Mouse (Mus musculus): ENCODE measurements around the gene Lrig1. TPM values are rescaled to one million over a fixed set of nuclear protein-coding genes. Genes with fewer than 3 reads are reported as not detected.

Gene Lrig1
- total and polyA plus RNA-seq, 3 experiments, result 0.58 to 0.75 TPM; not detected in 1

DNA sequence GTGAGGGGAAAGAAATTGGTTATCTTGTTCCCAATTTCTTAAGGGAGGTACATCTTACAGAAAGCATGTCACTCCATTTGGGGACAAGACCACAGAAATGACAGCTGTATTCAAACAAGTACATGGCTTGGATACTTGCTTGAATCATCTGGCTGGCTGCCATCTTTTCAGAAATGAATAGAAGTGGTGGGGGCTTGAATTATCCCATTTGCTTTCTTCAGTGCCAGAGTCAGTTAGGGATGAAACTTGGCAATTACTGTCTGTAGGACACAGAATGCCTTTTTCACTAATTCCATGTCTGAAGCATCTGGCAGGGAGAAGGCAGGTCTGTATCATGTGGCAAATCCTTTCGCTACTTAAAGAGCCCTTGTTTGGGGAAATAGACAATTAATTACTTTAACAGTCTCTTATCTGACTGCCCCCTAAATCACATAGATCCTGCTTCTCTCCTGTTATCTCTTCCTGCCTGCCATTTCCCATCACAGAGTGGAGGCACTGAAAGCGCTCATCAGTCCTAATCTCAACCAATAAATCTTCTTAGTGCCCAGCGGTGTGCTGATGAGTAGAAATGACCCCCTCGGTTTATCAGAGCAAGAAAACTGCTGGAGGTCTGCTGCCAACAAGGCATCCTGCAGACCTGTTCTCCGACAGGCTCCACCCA, 44.0 kb downstream of the Lrig1 start:
- no peaks in the 10 kb centered on the region for H3K36me3 ChIP-seq (ENCODE audit: control insufficient read depth in 1 of 2, insufficient read depth in 2 of 2, low read length in 2 of 2)
- no peak overlapping the region for H3K27ac ChIP-seq (ENCODE audit: control insufficient read depth, low read depth, low read length)
- H3K9me3 ChIP-seq (replicated peaks; ENCODE audit: insufficient read depth, low read length), result no peaks in the 10 kb centered on the region
- TF ChIP-seq TAL1 (IDR thresholded peaks at IDR 0.05; ENCODE audit: low read length) (no peak), ELF1 (IDR thresholded peaks at IDR 0.05; ENCODE audit: low read depth, low read length) (no peak), USF1 (IDR thresholded peaks at IDR 0.05; ENCODE audit: low read depth, low read length) (no peak), CHD2 (IDR thresholded peaks at IDR 0.05; ENCODE audit: low read length) (no peak), MYC (IDR thresholded peaks at IDR 0.05; ENCODE audit: low read depth, low read length) (no peak), BHLHE40 (IDR thresholded peaks at IDR 0.05; ENCODE audit: borderline replicate concordance, low read depth, low read length) (peak; percentile 21; the same call in 1 of the 2 replicates), E2F4 (IDR thresholded peaks at IDR 0.05; ENCODE audit: borderline replicate concordance, low read depth, low read length) (no peak), NELFE (IDR thresholded peaks at IDR 0.05; ENCODE audit: low read depth, low read length) (no peak), ZMIZ1 (IDR thresholded peaks at IDR 0.05; ENCODE audit: low read depth, low read length) (no peak), RCOR1 (IDR thresholded peaks at IDR 0.05; ENCODE audit: low read depth, low read length) (peak; percentile 96), ZKSCAN1 (IDR thresholded peaks at IDR 0.05; ENCODE audit: low read depth, low read length) (no peak), MAZ (IDR thresholded peaks at IDR 0.05; ENCODE audit: low read depth, low read length) (no peak), NRF1 (IDR thresholded peaks at IDR 0.05; ENCODE audit: insufficient read depth, low read depth, low read length, poor library complexity, severe bottlenecking) (no peak), ZNF384 (IDR thresholded peaks at IDR 0.05; ENCODE audit: low read depth, low read length) (no peak), UBTF (IDR thresholded peaks at IDR 0.05; ENCODE audit: borderline replicate concordance, insufficient read depth, low read depth, low read length) (no peak), POLR2AphosphoS5 (IDR thresholded peaks at IDR 0.05; ENCODE audit: borderline replicate concordance, low read depth, low read length) (no peak), USF2 (IDR thresholded peaks at IDR 0.05; ENCODE audit: borderline replicate concordance in 1 of 2, insufficient read depth in 1 of 2, low read depth in 1 of 2, low read length in 2 of 2) (no peak), POLR2AphosphoS2 (IDR thresholded peaks at IDR 0.05; ENCODE audit: low read length) (no peak), ZC3H11A (IDR thresholded peaks at IDR 0.05; ENCODE audit: low read depth, low read length) (no peak), TBP (IDR thresholded peaks at IDR 0.05; ENCODE audit: low read depth, low read length) (no peak), POLR2A (IDR thresholded peaks at IDR 0.05; ENCODE audit: control insufficient read depth in 1 of 2, insufficient read depth in 1 of 2, low read depth in 1 of 2, low read length in 2 of 2, poor library complexity in 1 of 2) (no peak), CTCF (IDR thresholded peaks at IDR 0.05 in 2 of 3, conservative IDR thresholded peaks at IDR 0.05 in 1 of 3; ENCODE audit: control insufficient read depth in 1 of 3, insufficient read depth in 1 of 3, low read depth in 2 of 3, low read length in 3 of 3, poor library complexity in 1 of 3, severe bottlenecking in 1 of 3) (no peak), HCFC1 (IDR thresholded peaks at IDR 0.05; ENCODE audit: low read depth, low read length) (no peak), MXI1 (IDR thresholded peaks at IDR 0.05; ENCODE audit: low read depth, low read length) (no peak), GATA1 (IDR thresholded peaks at IDR 0.05; ENCODE audit: low read depth, low read length) (peak; percentile 72), CHD1 (IDR thresholded peaks at IDR 0.05; ENCODE audit: low read depth, low read length) (no peak), MAFK (IDR thresholded peaks at IDR 0.05; ENCODE audit: borderline replicate concordance, low read depth, low read length) (no peak), MYB (IDR thresholded peaks at IDR 0.05; ENCODE audit: low read depth, low read length) (no peak), RAD21 (IDR thresholded peaks at IDR 0.05; ENCODE audit: low read depth, low read length) (no peak), MEF2A (IDR thresholded peaks at IDR 0.05; ENCODE audit: extremely low read depth, insufficient replicate concordance, low read depth, low read length, poor library complexity, severe bottlenecking) (no peak), SMC3 (IDR thresholded peaks at IDR 0.05; ENCODE audit: low read depth, low read length) (no peak), TCF12 (IDR thresholded peaks at IDR 0.05; ENCODE audit: low read depth, low read length) (peak; percentile 64; the same call in 1 of the 2 replicates), MAX (IDR thresholded peaks at IDR 0.05; ENCODE audit: low read length) (no peak), KAT2A (conservative IDR thresholded peaks at IDR 0.05; ENCODE audit: low read depth, low read length) (no peak), EP300 (IDR thresholded peaks at IDR 0.05; ENCODE audit: low read depth in 1 of 2, low read length in 2 of 2) (peak; percentile 46 to 65; a peak in 2 of 4 replicates)
- H3K27me3 ChIP-seq (ENCODE audit: control insufficient read depth in 1 of 2, insufficient read depth in 2 of 2, low read length in 2 of 2), result no peaks in the 10 kb centered on the region
- DNase-seq (ENCODE audit: low read depth, low spot score), result no peak
- H3K9ac ChIP-seq (ENCODE audit: control insufficient read depth, low read depth, low read length, poor library complexity, severe bottlenecking), result no peak overlapping the region
- H3K4me1 ChIP-seq (ENCODE audit: control insufficient read depth in 1 of 2, insufficient read depth in 2 of 2, low read length in 2 of 2), result no peaks in the 10 kb centered on the region
- H3K79me2 ChIP-seq (ENCODE audit: control insufficient read depth, insufficient read depth, low read length, poor library complexity), result no peaks in the 10 kb centered on the region
- no peak overlapping the region for H3K4me3 ChIP-seq (ENCODE audit: control insufficient read depth in 1 of 2, insufficient read depth in 1 of 2, low read depth in 2 of 2, low read length in 2 of 2)
